10 mouse cellular contexts compared by ENCODE assay signal in genomic region chr15:9864778-9865177, GRCm38 (mm10).
DNase-seq lines count a peak whose midpoint lies in the region; ATAC-seq and TF ChIP-seq lines count a peak whose summit lies in the region.
"Had no signal": no experiment of that assay in that cellular context is flagged by ENCODE, and none has a peak within 500 bp of the region (broad histone marks: within the 10 kb centered on the region; RNA-seq: fewer than 3 reads in every experiment).

No protein-coding gene starts in this region.

- H3K27ac ChIP-seq in kidney, adult 2 months (ENCODE audit: insufficient read depth, low read depth, low read length), result no peak overlapping the region
- no peak overlapping the region for H3K27ac ChIP-seq in kidney, embryonic 14.5 days (ENCODE audit: low read depth, low read length)
- H3K27ac ChIP-seq in bone marrow macrophage, adult 2 months (ENCODE audit: insufficient read depth, low read depth, low read length), result peak overlapping the region; percentile 71
- no peak overlapping the region for H3K27ac ChIP-seq in hindbrain, embryonic 16.5 days (ENCODE audit: low read depth, low read length)
- H3K27ac ChIP-seq in liver, embryonic 12.5 days, result no peak overlapping the region
- H3K27ac ChIP-seq: hindbrain, embryonic 15.5 days; liver, embryonic 13.5 days had no signal

- peak; percentile 26 for DNase-seq in kidney, adult 2 months
- DNase-seq: cerebellum, postnatal 25 days; liver, embryonic 13.5 days had no signal

- TF ChIP-seq POLR2A in kidney, adult 2 months (IDR thresholded peaks at IDR 0.05; ENCODE audit: low read depth, low read length), result no peak
- no peak for TF ChIP-seq POLR2A in bone marrow macrophage, adult 2 months (IDR thresholded peaks at IDR 0.05; ENCODE audit: borderline replicate concordance, low read depth, low read length)

- H3K4me2 ChIP-seq in kidney, embryonic 14.5 days (replicated peaks; ENCODE audit: low read depth, low read length), result no peak overlapping the region
- H3K4me2 ChIP-seq in hindbrain, embryonic 16.5 days (ENCODE audit: low read length), result no peak overlapping the region
- H3K4me2 ChIP-seq in liver, embryonic 12.5 days, result no peak overlapping the region
- H3K4me2 ChIP-seq: hindbrain, embryonic 15.5 days; liver, embryonic 13.5 days had no signal

- no peak for TF ChIP-seq CTCF in kidney, adult 2 months (conservative IDR thresholded peaks at IDR 0.05; ENCODE audit: insufficient read depth, insufficient read length, low read depth, low read length)
- no peak for TF ChIP-seq CTCF in bone marrow macrophage, adult 2 months (IDR thresholded peaks at IDR 0.05; ENCODE audit: low read depth, low read length)

- ATAC-seq in kidney, embryonic 14.5 days (ENCODE audit: low FRiP score, low TSS enrichment), result no peak
- peak; percentile 99 for ATAC-seq in granulocyte monocyte progenitor cell, adult 5-6 weeks (replicated peaks; ENCODE audit: poor library complexity, severe bottlenecking)
- peak; percentile 94 for ATAC-seq in megakaryocyte, adult 5-6 weeks (ENCODE audit: poor library complexity, severe bottlenecking)
- ATAC-seq in hindbrain, embryonic 16.5 days, result no peak
- ATAC-seq in liver, embryonic 12.5 days, result no peak

- WGBS in kidney, adult 2 months, result 77% methylated on average over 1 of the region's 1 CpGs
- WGBS in kidney, embryonic 14.5 days, result 78% methylated on average over 1 of the region's 1 CpGs
- 84% methylated on average over 1 of the region's 1 CpGs for WGBS in hindbrain, embryonic 16.5 days
- 69% methylated on average over 1 of the region's 1 CpGs for WGBS in liver, embryonic 12.5 days (ENCODE audit: insufficient replicate concordance)

- H3K4me1 ChIP-seq in kidney, adult 2 months (ENCODE audit: control insufficient read depth, insufficient read depth, low read length), result no peaks in the 10 kb centered on the region
- no peaks in the 10 kb centered on the region for H3K4me1 ChIP-seq in kidney, embryonic 14.5 days (ENCODE audit: control insufficient read depth, insufficient read depth, low read length)
- peaks cover 17% of the 10 kb centered on the region for H3K4me1 ChIP-seq in bone marrow macrophage, adult 2 months (ENCODE audit: control insufficient read depth, insufficient read depth, low read length)
- H3K4me1 ChIP-seq in hindbrain, embryonic 16.5 days (ENCODE audit: control insufficient read depth, insufficient read depth, low read depth, low read length), result no peaks in the 10 kb centered on the region
- no peaks in the 10 kb centered on the region for H3K4me1 ChIP-seq in liver, embryonic 12.5 days
- H3K4me1 ChIP-seq: hindbrain, embryonic 15.5 days; liver, embryonic 13.5 days had no signal

- H3K36me3 ChIP-seq in kidney, adult 2 months (ENCODE audit: control insufficient read depth, insufficient read depth, low read length), result no peaks in the 10 kb centered on the region
- no peaks in the 10 kb centered on the region for H3K36me3 ChIP-seq in kidney, embryonic 14.5 days (ENCODE audit: control insufficient read depth, insufficient read depth, low read length)
- no peaks in the 10 kb centered on the region for H3K36me3 ChIP-seq in hindbrain, embryonic 16.5 days (ENCODE audit: control insufficient read depth, insufficient read depth, low read length)
- H3K36me3 ChIP-seq in liver, embryonic 12.5 days, result no peaks in the 10 kb centered on the region
- H3K36me3 ChIP-seq: hindbrain, embryonic 15.5 days; liver, embryonic 13.5 days had no signal

- no peak overlapping the region for H3K4me3 ChIP-seq in kidney, adult 2 months (ENCODE audit: insufficient read depth, low read depth, low read length)
- H3K4me3 ChIP-seq in kidney, embryonic 14.5 days (ENCODE audit: low read length), result no peak overlapping the region
- no peak overlapping the region for H3K4me3 ChIP-seq in bone marrow macrophage, adult 2 months (ENCODE audit: insufficient read depth, low read length)
- H3K4me3 ChIP-seq in hindbrain, embryonic 16.5 days (ENCODE audit: low read length), result no peak overlapping the region
- no peak overlapping the region for H3K4me3 ChIP-seq in liver, embryonic 12.5 days
- H3K4me3 ChIP-seq: hindbrain, embryonic 15.5 days; liver, embryonic 13.5 days had no signal

- H3K9ac ChIP-seq in kidney, embryonic 14.5 days (ENCODE audit: low read depth, low read length), result no peak overlapping the region
- no peak overlapping the region for H3K9ac ChIP-seq in hindbrain, embryonic 16.5 days (ENCODE audit: low read depth, low read length)
- H3K9ac ChIP-seq in liver, embryonic 12.5 days, result no peak overlapping the region
- H3K9ac ChIP-seq: hindbrain, embryonic 15.5 days; liver, embryonic 13.5 days had no signal

- H3K27me3 ChIP-seq in kidney, adult 2 months (replicated peaks; ENCODE audit: control insufficient read depth, insufficient read depth, low read length), result no peaks in the 10 kb centered on the region
- H3K27me3 ChIP-seq in kidney, embryonic 14.5 days (ENCODE audit: control insufficient read depth, insufficient read depth, low read length), result no peaks in the 10 kb centered on the region
- H3K27me3 ChIP-seq in hindbrain, embryonic 16.5 days (replicated peaks; ENCODE audit: control insufficient read depth, insufficient read depth, low read length), result no peaks in the 10 kb centered on the region
- no peaks in the 10 kb centered on the region for H3K27me3 ChIP-seq in liver, embryonic 12.5 days (replicated peaks)
- H3K27me3 ChIP-seq: hindbrain, embryonic 15.5 days; liver, embryonic 13.5 days had no signal

- no peaks in the 10 kb centered on the region for H3K9me3 ChIP-seq in kidney, embryonic 14.5 days (ENCODE audit: control insufficient read depth, low read length)
- no peaks in the 10 kb centered on the region for H3K9me3 ChIP-seq in hindbrain, embryonic 16.5 days (ENCODE audit: control insufficient read depth, low read length)
- H3K9me3 ChIP-seq in liver, embryonic 12.5 days (replicated peaks), result no peaks in the 10 kb centered on the region
- H3K9me3 ChIP-seq: hindbrain, embryonic 15.5 days; liver, embryonic 13.5 days had no signal

Comparison
In these comparisons a context has a peak if more than half of its experiments do, and no peak if none do; other contexts are left out.
1. ATAC-seq: peak in granulocyte monocyte progenitor cell, adult 5-6 weeks (single experiment) and megakaryocyte, adult 5-6 weeks (single experiment); none in kidney, embryonic 14.5 days (single experiment), hindbrain, embryonic 16.5 days (single experiment) and liver, embryonic 12.5 days (single experiment).